Mouse (Mus musculus): ENCODE results near the gene Smap1. TPM values are rescaled to one million over a fixed set of nuclear protein-coding genes. Genes with fewer than 3 reads are reported as not detected.

Smap1 gene
- total RNA-seq (2023; ENCODE audit: inconsistent age) = 57.5 to 63.6 TPM (median 61.3 TPM) in 4 replicates

DNA sequence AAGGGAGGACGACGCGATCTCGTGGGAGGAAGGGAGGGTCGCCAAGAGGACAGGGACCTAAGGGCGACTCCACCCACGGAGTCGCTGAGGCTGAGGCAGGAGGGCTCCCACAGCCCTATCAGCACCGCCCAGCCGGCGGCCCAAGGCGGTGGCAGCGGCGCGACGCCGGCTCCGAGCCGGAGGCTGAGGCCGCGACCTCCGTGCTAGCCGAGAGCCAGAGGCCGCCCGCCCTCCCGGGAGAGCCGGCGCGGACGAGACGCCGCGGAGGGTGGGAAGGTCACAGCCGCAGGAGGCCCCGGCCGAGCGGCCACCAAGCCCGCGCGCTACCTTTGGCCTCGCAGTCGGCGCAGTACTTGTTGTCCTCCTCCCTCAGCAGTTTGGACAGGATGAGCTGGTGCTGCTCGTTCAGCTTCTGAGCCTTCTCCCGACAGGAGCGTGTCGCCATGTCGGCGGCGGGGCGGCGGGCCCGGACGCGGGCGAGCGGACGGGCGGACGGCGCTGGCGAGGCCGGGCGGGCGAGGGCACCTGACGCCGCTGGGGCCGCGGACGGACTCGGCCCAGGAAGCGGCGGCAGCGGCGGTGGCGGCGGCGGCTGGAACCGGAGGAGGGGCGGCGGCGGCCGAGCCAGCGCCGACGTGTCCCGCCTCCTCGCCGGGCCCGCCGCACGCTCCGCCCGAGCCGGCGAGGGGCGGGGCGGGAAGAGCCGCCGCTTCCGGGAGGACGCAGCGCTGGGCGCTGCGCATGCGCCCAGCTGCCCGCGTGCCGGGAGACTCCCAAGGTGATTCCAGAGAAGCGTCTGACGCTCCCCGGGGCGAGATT is at the start of gene Smap1:
Smap1 (minus strand) TSS at position 607 of the 819 bp plus-strand sequence.

Other genes starting within 250 kb of the Smap1 start
- gene B3gat2, start 160.6 kb downstream of the Smap1 start, total RNA-seq (2023; ENCODE audit: inconsistent age) = not detected in 4 replicates
- gene Sdhaf4, start 83.3 kb upstream of the Smap1 start, total RNA-seq (2023; ENCODE audit: inconsistent age) = 18.6 to 32.1 TPM (median 26.4 TPM) in 4 replicates
- gene Fam135a, start 178.0 kb upstream of the Smap1 start, total RNA-seq (2023; ENCODE audit: inconsistent age) = 0.67 to 1.5 TPM (median 0.78 TPM) in 4 replicates

All from B cell, adult (primary cell).